Mouse (Mus musculus) liver, embryonic 16.5 days (tissue): Measurements from ENCODE around the gene Olfr1512. TPM values are rescaled to one million over a fixed set of nuclear protein-coding genes. Genes with fewer than 3 reads are reported as not detected.

Experiments used
- ATAC-seq: fragments of 200-750 bp; cut with Nextera tagmentation; 2 replicates; pipeline ENCODE4 v1.8.0; 2017; ENCODE audit warnings: low read depth, mild to moderate bottlenecking, moderate number of reproducible peaks, moderate library complexity
- H3K27ac ChIP-seq: fragments of 300-500 bp; sonication (generic); 2 replicates; pipeline ENCODE4 v1.5.1; 2014; ENCODE audit warnings: mild to moderate bottlenecking, low read length
- H3K27me3 ChIP-seq: fragments of 300-500 bp; sonication (generic); 2 replicates; pipeline ENCODE4 v1.6.1; 2014; ENCODE audit warnings: low read depth, low read length, mixed read lengths; ENCODE audit not compliant: control insufficient read depth, insufficient read depth
- H3K36me3 ChIP-seq: fragments of 300-500 bp; sonication (generic); 2 replicates; pipeline ENCODE4 v1.6.1; 2014; ENCODE audit warnings: mild to moderate bottlenecking; ENCODE audit not compliant: control insufficient read depth, insufficient read depth
- H3K4me1 ChIP-seq: fragments of 300-500 bp; sonication (generic); 2 replicates; pipeline ENCODE4 v1.6.1; 2014; ENCODE audit warnings: low read depth, low read length, mixed read lengths; ENCODE audit not compliant: control insufficient read depth
- H3K4me2 ChIP-seq: fragments of 300-500 bp; sonication (generic); 2 replicates; pipeline ENCODE4 v1.6.1; 2014; ENCODE audit warnings: low read depth, low read length, mixed read lengths
- H3K4me3 ChIP-seq: fragments of 300-500 bp; sonication (generic); 2 replicates; pipeline ENCODE4 v1.5.1; 2014; ENCODE audit warnings: low read depth, mild to moderate bottlenecking, low read length
- H3K9ac ChIP-seq: fragments of 300-500 bp; sonication (generic); 2 replicates; pipeline ENCODE4 v1.6.1; 2014; ENCODE audit warnings: low read depth, low read length
- H3K9me3 ChIP-seq: fragments of 300-500 bp; sonication (generic); replicated peaks from 2 replicates; pipeline ENCODE4 v1.6.1; 2016; ENCODE audit warnings: low read length; ENCODE audit not compliant: control insufficient read depth
- WGBS: fragments of 180-500 bp; shearing (Covaris S2); extraction: QIAGEN DNeasy Blood & Tissue Kit; methylation state at CpG from one replicate; pipeline ENCODE4 v1.1.7; 2014; ENCODE audit not compliant: insufficient replicate concordance; 5-methylcytosine and 5-hydroxymethylcytosine counted together
- polyA plus RNA-seq: library from polyadenylated mRNA; unstranded; fragments of >200 nt; fragmentation: Nextera tagmentation; extraction: Ambion mirVana; gene quantifications from 2 replicates; pipeline ENCODE4 v1.2.1, GENCODE M21; 2015

Olfr1512 gene
- polyA plus RNA-seq, 1 experiment from 2014 or later: not detected

DNA sequence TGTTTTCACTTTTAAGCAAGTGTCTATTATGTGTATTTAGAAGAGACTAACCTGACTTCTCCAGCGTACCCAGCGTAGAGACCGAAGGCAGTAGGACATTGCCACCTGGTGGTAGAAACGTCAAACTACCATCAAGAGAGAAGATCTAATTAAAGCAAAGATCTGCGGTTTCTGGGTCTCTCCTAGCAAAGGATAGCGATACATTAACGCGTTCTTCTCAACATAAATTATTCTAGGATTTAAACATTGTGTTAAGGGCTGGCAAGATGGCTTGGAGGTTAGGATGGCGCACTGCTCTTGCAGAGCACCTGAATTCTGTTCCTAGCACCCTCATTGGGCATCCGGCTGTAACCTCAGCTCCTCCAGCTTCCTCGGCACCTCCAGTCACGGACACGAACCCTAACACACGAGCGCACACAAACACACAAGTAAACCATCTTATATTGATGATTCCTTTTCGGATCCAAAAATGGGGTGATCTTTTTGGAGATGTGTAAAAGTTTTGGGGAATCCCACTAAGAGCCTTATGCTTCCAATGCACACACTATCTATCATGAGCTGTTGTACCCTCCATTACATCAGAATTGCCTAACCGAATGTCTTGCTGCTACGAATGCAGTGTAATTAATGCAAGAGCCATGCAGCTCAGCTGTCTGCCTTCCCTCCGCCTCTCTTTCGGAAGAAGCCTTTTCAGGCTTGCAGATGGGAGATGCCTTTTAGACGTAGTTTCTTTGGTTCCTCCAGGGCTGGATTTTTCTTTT, 40.0 kb downstream of the Olfr1512 start:
- Histone ChIP-seq H3K27me3 (peaks cover 6% of the 10 kb centered on the region), H3K9ac (no peak overlapping the region), H3K9me3 (no peaks in the 10 kb centered on the region), H3K4me2 (no peak overlapping the region), H3K4me1 (no peaks in the 10 kb centered on the region; the same call in none of the 2 replicates), H3K27ac (no peak overlapping the region), H3K36me3 (no peaks in the 10 kb centered on the region), H3K4me3 (no peak overlapping the region)
- WGBS: 26% methylated on average over 21 of the region's 21 CpGs
- ATAC-seq: 0 out of 2 replicates have a peak, but pooled peaks have one; percentile 39

- no peaks in the 10 kb centered on the region for H3K9me3 ChIP-seq
- ATAC-seq: no peak
- H3K4me2 ChIP-seq: no peak overlapping the region
- no peak overlapping the region for H3K27ac ChIP-seq
- peaks cover 38% of the 10 kb centered on the region for H3K27me3 ChIP-seq
- WGBS: 83% methylated on average over 3 of the region's 3 CpGs
- no peaks in the 10 kb centered on the region for H3K36me3 ChIP-seq
- H3K9ac ChIP-seq: no peak overlapping the region
- no peak overlapping the region for H3K4me3 ChIP-seq
- no peaks in the 10 kb centered on the region for H3K4me1 ChIP-seq
Measured at GRCm38 (mm10) chr14:52332171-52332570, 46.8 kb downstream of the Olfr1512 start.

- no peak overlapping the region for H3K27ac ChIP-seq
- 27% methylated on average over 4 of the region's 4 CpGs for WGBS
- H3K36me3 ChIP-seq: no peaks in the 10 kb centered on the region
- H3K4me3 ChIP-seq: no peak overlapping the region
- H3K9ac ChIP-seq: no peak overlapping the region
- no peak overlapping the region for H3K4me2 ChIP-seq
- peaks cover 47% of the 10 kb centered on the region for H3K27me3 ChIP-seq
- H3K4me1 ChIP-seq: no peaks in the 10 kb centered on the region
- ATAC-seq: no peak
- H3K9me3 ChIP-seq: no peaks in the 10 kb centered on the region
Measured at GRCm38 (mm10) chr14:52331069-52331750, 47.8 kb downstream of the Olfr1512 start.

- H3K27ac ChIP-seq: no peak within 1 kb of the TSS
- WGBS: 2% methylated on average over 26 of the region's 26 CpGs
- no peak within 1 kb of the TSS for H3K9ac ChIP-seq
- ATAC-seq: no peak
- peak within 1 kb of the TSS; percentile 37 for H3K4me2 ChIP-seq
- H3K9me3 ChIP-seq: no peaks in the 10 kb centered on the region
- no peaks in the 10 kb centered on the region for H3K4me1 ChIP-seq
- peak within 1 kb of the TSS; percentile 9; the same call in 1 of the 2 replicates for H3K4me3 ChIP-seq
- peaks cover 54% of the 10 kb centered on the region for H3K27me3 ChIP-seq
- no peaks in the 10 kb centered on the region for H3K36me3 ChIP-seq
Measured at GRCm38 (mm10) chr14:52327910-52328812, 50.8 kb downstream of the Olfr1512 start, which contains the start of gene Sall2. TSS of gene Sall2 (minus strand) at chr14:52328762.

- Histone ChIP-seq H3K27ac (no peak overlapping the region), H3K36me3 (no peaks in the 10 kb centered on the region), H3K4me2 (peak overlapping the region; percentile 37; the same call in 1 of the 2 replicates), H3K27me3 (peaks cover 54% of the 10 kb centered on the region), H3K9ac (no peak overlapping the region), H3K4me1 (no peaks in the 10 kb centered on the region), H3K4me3 (0 out of 2 replicates have a peak overlapping the region, but pooled peaks have one; percentile 7), H3K9me3 (no peaks in the 10 kb centered on the region)
- 5% methylated on average over 14 of the region's 14 CpGs for WGBS
- no peak for ATAC-seq
Measured at GRCm38 (mm10) chr14:52327375-52327901, 51.5 kb downstream of the Olfr1512 start.

DNA sequence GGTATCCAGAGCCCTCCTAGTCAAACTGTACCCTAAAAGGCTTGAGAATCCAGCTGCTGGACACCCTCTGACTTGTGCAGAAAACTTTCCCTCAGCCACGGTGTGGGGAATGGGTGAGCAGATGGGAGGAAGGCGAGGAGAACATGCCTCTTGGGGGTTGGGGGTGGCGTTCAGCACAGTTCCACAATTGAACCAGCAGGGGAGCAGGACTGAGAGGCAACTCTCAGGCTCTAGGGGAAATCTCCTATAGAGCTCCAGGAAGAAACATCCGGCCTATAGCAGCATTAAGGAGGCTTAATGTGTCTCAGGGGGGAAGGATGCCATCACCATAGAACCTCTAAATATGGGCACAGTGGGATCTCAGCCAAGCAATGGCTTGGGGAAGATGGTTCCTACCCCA, 53.1 kb downstream of the Olfr1512 start:
- Histone ChIP-seq H3K9me3 (no peaks in the 10 kb centered on the region), H3K4me1 (no peaks in the 10 kb centered on the region), H3K27me3 (peaks cover 46% of the 10 kb centered on the region), H3K4me2 (no peak overlapping the region), H3K4me3 (no peak overlapping the region), H3K9ac (no peak overlapping the region), H3K36me3 (no peaks in the 10 kb centered on the region), H3K27ac (no peak overlapping the region)
- 14% methylated on average over 4 of the region's 4 CpGs for WGBS
- no peak for ATAC-seq

Other genes starting within 250 kb of the Olfr1512 start
- gene Supt16, start 181.8 kb downstream of the Olfr1512 start, polyA plus RNA-seq: 26.2 and 28.5 TPM in 2 replicates
- 11.6 and 12.6 TPM in 2 replicates for gene Chd8, start 121.4 kb downstream of the Olfr1512 start, polyA plus RNA-seq
- gene Tox4, start 100.0 kb downstream of the Olfr1512 start, polyA plus RNA-seq: 16.8 and 18.8 TPM in 2 replicates
- 3.0 and 3.1 TPM in 2 replicates for gene Rab2b, start 99.6 kb downstream of the Olfr1512 start, polyA plus RNA-seq
- 15.0 and 16.5 TPM in 2 replicates for gene Mettl3, start 74.0 kb downstream of the Olfr1512 start, polyA plus RNA-seq
- 0.72 and 0.99 TPM in 2 replicates for gene Sall2, start 50.4 kb downstream of the Olfr1512 start, polyA plus RNA-seq
- not detected in 2 replicates for gene Olfr1513, start 22.8 kb downstream of the Olfr1512 start, polyA plus RNA-seq
- not detected in 2 replicates for gene Olfr1511, start 18.2 kb upstream of the Olfr1512 start, polyA plus RNA-seq
- gene Olfr1510, start 35.2 kb upstream of the Olfr1512 start, polyA plus RNA-seq: not detected in 2 replicates
- gene Olfr1509, start 63.8 kb upstream of the Olfr1512 start, polyA plus RNA-seq: not detected in 2 replicates
- gene Olfr1508, start 88.3 kb upstream of the Olfr1512 start, polyA plus RNA-seq: not detected in 2 replicates
- gene Olfr1507, start 116.6 kb upstream of the Olfr1512 start, polyA plus RNA-seq: not detected in 2 replicates